Mouse (Mus musculus) limb, embryonic 12.5 days (tissue): ENCODE results near the gene Mmrn2. TPM values are rescaled to one million over a fixed set of nuclear protein-coding genes. Genes with fewer than 3 reads are reported as not detected.

Experiments
- ATAC-seq: fragments of 200-750 bp; cut with Nextera tagmentation; 2 replicates; pipeline ENCODE4 v1.8.0; 2017; ENCODE audit warnings: low read depth, moderate TSS enrichment; ENCODE audit not compliant: insufficient number of reproducible peaks, insufficient read depth, low FRiP score, low TSS enrichment
- H3K27ac ChIP-seq: fragments of 300-500 bp; sonication (generic); 2 replicates; pipeline ENCODE4 v1.5.1; 2016; ENCODE audit warnings: mild to moderate bottlenecking, moderate library complexity
- H3K27me3 ChIP-seq: fragments of 300-500 bp; sonication (generic); 2 replicates; pipeline ENCODE4 v1.6.1; 2016; ENCODE audit warnings: mild to moderate bottlenecking, moderate library complexity
- H3K36me3 ChIP-seq: fragments of 300-500 bp; sonication (generic); 2 replicates; pipeline ENCODE4 v1.6.1; 2016; ENCODE audit warnings: mild to moderate bottlenecking, moderate library complexity
- H3K4me1 ChIP-seq: fragments of 300-500 bp; sonication (generic); replicated peaks from 2 replicates; pipeline ENCODE4 v1.6.1; 2016
- H3K4me2 ChIP-seq: fragments of 300-500 bp; sonication (generic); 2 replicates; pipeline ENCODE4 v1.6.1; 2016; ENCODE audit warnings: mild to moderate bottlenecking, moderate library complexity
- H3K4me3 ChIP-seq: fragments of 300-500 bp; sonication (generic); replicated peaks from 2 replicates; pipeline ENCODE4 v1.5.1; 2016; ENCODE audit warnings: mild to moderate bottlenecking
- H3K9ac ChIP-seq: fragments of 300-500 bp; sonication (generic); replicated peaks from 2 replicates; pipeline ENCODE4 v1.6.1; 2016; ENCODE audit warnings: mild to moderate bottlenecking, moderate library complexity
- H3K9me3 ChIP-seq: fragments of 300-500 bp; sonication (generic); 2 replicates; pipeline ENCODE4 v1.6.1; 2016; ENCODE audit warnings: mild to moderate bottlenecking, moderate library complexity
- WGBS: fragments of 180-500 bp; shearing (Covaris S2); methylation state at CpG from one replicate; pipeline ENCODE4 v1.1.7; 2016; 5-methylcytosine and 5-hydroxymethylcytosine counted together
- polyA plus RNA-seq: library from polyadenylated mRNA; unstranded; fragments of >200 nt; fragmentation: Nextera tagmentation; extraction: Ambion mirVana; gene quantifications from 2 replicates; pipeline ENCODE4 v1.2.1, GENCODE M21; 2016

The Mmrn2 gene
- polyA plus RNA-seq, 1 experiment from 2014 or later: 6.7 TPM

DNA sequence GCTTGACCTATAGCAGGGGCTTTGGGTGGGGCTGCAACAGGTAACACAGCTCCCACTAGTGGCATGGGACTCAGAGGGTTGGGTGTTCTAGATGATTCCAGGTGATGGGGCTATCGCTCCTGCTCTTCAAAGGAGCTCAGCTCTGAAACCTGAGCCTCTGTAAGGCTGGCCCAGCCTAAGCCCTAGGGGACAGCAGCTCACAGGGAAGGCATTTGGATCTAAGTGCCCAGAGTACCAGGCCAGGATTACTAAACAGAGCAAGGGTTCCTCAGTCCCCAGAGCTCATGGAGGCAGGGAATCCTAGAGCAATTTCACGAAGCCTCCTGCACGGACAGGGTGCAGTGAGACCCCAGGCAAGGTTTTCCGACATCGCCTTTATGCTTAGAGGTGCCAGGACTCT lies 676 bp downstream of the Mmrn2 start:
- H3K27ac ChIP-seq: no peak overlapping the region
- WGBS: 76% methylated on average over 5 of the region's 5 CpGs
- no peaks in the 10 kb centered on the region for H3K27me3 ChIP-seq
- H3K4me2 ChIP-seq: 0 out of 2 replicates have a peak overlapping the region, but pooled peaks have one; percentile 15
- no peak overlapping the region for H3K9ac ChIP-seq
- no peaks in the 10 kb centered on the region for H3K36me3 ChIP-seq
- 0 out of 2 replicates have a peak overlapping the region, but pooled peaks have one; percentile 7 for H3K4me3 ChIP-seq
- peaks cover 38% of the 10 kb centered on the region for H3K4me1 ChIP-seq
- H3K9me3 ChIP-seq: no peaks in the 10 kb centered on the region
- ATAC-seq: no peak

DNA sequence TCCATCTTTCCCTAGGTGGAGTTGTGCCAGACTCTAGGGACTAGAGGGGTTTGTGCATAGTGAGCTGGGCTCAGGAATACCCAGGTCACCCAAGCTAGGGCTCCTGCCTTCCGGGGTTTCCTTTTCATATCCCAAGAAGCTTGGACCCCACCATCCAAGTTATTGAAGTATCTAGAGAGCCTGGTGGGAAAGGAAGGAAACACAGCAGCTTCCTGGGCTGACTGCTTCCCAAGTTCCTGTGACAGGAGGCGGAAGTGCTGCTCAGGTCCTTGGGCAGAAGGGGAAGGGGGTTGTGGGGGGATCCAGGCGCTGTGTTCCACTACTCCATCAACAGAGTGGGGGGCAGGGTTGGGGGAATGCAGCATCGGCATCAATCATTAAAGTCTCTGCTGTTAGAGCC lies 1.9 kb downstream of the Mmrn2 start:
- Histone ChIP-seq H3K36me3 (no peaks in the 10 kb centered on the region), H3K4me3 (no peak overlapping the region), H3K9ac (no peak overlapping the region), H3K9me3 (no peaks in the 10 kb centered on the region), H3K27me3 (no peaks in the 10 kb centered on the region), H3K4me1 (peaks cover 38% of the 10 kb centered on the region), H3K4me2 (no peak overlapping the region), H3K27ac (no peak overlapping the region)
- ATAC-seq: no peak
- WGBS: 78% methylated on average over 4 of the region's 4 CpGs

DNA sequence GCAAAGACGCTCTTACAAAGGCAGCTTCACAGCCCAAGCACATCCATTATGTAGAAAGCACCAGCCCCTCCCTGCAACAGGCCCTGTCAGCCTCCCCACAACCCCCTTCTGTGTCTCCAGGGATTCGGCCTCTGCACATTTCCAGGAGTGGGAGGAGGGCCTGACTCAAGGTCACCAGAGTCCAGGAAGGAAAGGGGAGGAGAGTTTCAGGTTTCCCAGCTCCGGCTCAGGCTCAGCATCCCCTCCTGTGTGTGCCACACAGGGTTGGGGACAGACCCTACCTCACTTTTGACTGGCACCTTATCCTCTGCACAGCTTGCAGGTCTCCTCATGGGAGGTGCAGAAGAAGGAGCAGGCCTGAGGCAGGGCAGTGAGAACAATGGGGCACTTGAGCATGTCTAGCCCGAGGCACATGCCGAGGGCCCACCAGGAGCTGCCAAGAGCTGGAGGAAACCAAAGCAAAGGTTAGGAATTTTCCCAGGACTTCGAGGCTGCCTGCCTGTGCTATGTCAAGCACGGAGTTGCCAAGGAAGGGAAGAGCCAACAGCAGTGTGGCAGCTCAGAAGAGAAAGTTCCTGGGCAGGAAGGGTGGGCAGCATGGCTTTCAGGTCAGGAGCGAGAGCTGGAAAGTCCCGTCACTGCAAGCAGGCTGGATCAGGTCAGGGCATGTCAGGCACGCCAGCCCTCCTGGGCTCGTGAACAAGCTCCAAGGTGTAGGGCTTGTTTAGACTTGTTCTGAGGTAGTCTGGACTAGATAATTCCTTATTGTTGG lies 3.5 kb downstream of the Mmrn2 start:
- ATAC-seq: peak; percentile 54; the same call in 1 of the 2 replicates
- peaks cover 38% of the 10 kb centered on the region for H3K4me1 ChIP-seq
- no peaks in the 10 kb centered on the region for H3K27me3 ChIP-seq
- H3K4me2 ChIP-seq: peak overlapping the region; percentile 4; the same call in 1 of the 2 replicates
- H3K36me3 ChIP-seq: no peaks in the 10 kb centered on the region
- peak overlapping the region; percentile 92 for H3K27ac ChIP-seq
- H3K9me3 ChIP-seq: no peaks in the 10 kb centered on the region
- 42% methylated on average over 11 of the region's 11 CpGs for WGBS
- no peak overlapping the region; the same call in 1 of the 2 replicates for H3K9ac ChIP-seq
- no peak overlapping the region for H3K4me3 ChIP-seq

DNA sequence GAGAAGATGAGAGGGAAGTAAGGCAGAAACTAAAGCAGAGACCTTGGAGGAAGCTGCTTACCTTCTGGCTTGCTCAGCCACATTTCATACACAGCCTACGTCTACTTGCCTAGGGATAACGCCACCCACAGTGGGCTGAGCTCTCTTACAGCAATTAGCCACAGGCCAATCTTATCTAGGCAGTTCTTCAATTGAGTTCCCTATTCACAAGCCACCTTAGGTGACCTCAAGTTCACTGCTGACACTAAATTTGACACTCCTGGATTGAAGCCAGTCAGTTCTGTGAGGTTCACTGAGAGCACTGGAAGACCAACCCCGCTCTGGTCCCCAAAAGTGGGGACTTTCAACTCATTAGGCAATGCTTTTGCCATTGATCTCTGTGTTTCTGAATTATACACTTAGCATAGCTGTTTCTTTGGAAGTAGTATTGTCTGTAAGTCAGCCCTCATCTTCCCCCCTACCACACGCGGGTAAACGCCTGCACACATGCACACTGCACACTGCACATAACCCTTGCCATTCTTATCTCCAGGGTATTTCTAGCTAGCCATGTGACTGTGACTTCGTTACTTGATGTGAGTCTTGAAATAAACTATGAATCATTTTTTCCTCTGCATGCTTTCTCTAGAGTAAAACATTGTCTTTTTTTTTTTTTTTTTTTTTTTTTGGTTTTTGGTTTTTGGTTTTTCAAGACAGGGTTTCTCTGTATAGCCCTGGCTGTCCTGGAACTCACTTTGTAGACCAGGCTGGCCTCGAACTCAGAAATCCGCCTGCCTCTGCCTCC lies 7.8 kb downstream of the Mmrn2 start:
- H3K27me3 ChIP-seq: no peaks in the 10 kb centered on the region
- peaks cover 11% of the 10 kb centered on the region for H3K4me1 ChIP-seq
- no peak overlapping the region for H3K9ac ChIP-seq
- H3K4me2 ChIP-seq: no peak overlapping the region
- H3K4me3 ChIP-seq: no peak overlapping the region
- no peak for ATAC-seq
- WGBS: 94% methylated on average over 9 of the region's 9 CpGs
- H3K36me3 ChIP-seq: no peaks in the 10 kb centered on the region
- H3K9me3 ChIP-seq: no peaks in the 10 kb centered on the region
- H3K27ac ChIP-seq: no peak overlapping the region

DNA sequence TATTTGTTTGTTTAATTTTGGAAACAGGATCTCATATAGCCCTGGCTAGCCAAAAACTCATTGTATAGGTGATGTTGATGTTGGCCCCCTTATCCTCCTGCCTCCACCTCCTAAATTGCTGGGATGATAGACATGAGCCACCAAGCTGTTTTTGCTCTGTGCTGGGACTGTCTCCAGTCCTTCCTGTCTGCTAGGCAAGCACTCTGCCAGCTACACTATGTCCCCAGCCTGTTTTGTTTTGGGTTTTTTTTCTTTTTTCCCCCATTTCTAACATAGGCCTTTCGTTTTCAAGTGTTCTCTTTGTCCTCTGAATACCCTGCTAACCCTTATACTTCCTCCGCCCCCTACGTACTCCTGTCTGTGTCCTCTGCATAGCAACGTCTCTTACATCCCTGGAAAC lies 18.0 kb downstream of the Mmrn2 start:
- no peak for ATAC-seq
- no peak overlapping the region for H3K27ac ChIP-seq
- no peak overlapping the region for H3K4me3 ChIP-seq
- peaks cover 8% of the 10 kb centered on the region; the same call in 1 of the 2 replicates for H3K9me3 ChIP-seq
- H3K4me1 ChIP-seq: no peaks in the 10 kb centered on the region
- H3K9ac ChIP-seq: no peak overlapping the region
- H3K36me3 ChIP-seq: peaks cover 10% of the 10 kb centered on the region
- no peak overlapping the region for H3K4me2 ChIP-seq
- WGBS: 84% methylated on average over 4 of the region's 4 CpGs
- no peaks in the 10 kb centered on the region for H3K27me3 ChIP-seq

DNA sequence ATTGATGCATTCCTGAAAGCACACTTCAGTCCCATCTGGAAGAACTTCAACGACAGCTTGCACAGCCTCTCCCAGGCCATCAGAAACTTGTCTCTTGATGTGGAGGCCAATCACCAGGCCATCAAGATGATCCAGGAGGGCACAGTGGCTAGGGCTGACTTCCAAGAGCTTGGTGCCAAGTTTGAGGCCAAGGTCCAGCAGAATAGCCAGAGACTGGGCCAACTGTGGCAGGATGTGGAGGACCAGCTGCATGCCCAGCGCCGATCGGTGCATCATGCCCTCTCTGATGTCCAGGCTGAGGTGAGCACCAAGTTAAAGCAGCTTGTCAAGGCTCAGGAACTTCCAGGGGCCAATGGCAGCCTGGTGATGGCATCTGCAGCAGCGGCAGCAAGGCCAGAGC lies 22.6 kb downstream of the Mmrn2 start:
- no peak overlapping the region for H3K4me2 ChIP-seq
- no peak overlapping the region for H3K9ac ChIP-seq
- ATAC-seq: no peak
- no peak overlapping the region for H3K4me3 ChIP-seq
- no peaks in the 10 kb centered on the region for H3K27me3 ChIP-seq
- peaks cover 47% of the 10 kb centered on the region for H3K36me3 ChIP-seq
- no peaks in the 10 kb centered on the region for H3K4me1 ChIP-seq
- WGBS: 90% methylated on average over 5 of the region's 5 CpGs
- H3K27ac ChIP-seq: no peak overlapping the region
- peaks cover 11% of the 10 kb centered on the region for H3K9me3 ChIP-seq

DNA sequence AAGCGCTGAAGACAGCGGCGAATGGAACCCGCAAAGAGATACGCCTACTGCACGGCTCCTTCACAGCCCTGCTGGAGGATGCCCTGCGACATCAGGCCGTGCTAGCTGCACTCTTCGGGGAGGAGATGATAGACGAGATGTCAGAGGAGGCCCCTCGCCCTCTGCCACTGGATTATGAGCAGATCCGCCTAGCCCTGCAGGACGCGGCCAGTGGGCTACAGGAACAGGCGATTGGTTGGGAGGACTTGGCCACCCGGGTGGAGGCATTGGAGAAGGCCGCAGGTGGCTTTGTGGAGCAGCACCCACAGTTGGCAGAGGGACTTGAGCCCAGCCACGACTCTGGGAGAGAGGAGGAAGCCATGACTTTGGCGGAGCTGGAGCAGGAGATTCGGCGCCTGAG lies 23.6 kb downstream of the Mmrn2 start:
- WGBS: 90% methylated on average over 21 of the region's 21 CpGs
- H3K36me3 ChIP-seq: peaks cover 55% of the 10 kb centered on the region

DNA sequence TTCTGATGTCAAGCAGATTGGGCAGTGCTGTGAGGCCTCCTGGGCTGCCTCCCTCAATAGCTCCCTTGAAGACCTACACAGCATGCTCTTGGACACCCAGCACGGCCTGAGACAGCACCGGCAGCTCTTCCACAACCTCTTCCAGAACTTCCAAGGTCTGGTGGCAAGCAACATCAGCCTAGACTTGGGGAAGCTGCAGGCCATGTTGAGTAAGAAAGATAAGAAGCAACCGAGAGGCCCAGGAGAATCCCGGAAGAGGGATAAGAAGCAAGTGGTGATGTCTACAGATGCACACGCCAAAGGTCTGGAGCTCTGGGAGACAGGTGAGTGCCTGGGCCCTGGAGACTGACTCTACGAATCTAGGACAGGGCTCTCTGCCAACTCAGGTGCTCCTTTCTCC lies 24.0 kb downstream of the Mmrn2 start:
- Histone ChIP-seq H3K4me1 (no peaks in the 10 kb centered on the region), H3K9ac (no peak overlapping the region), H3K4me3 (no peak overlapping the region), H3K4me2 (no peak overlapping the region), H3K36me3 (peaks cover 57% of the 10 kb centered on the region), H3K27me3 (no peaks in the 10 kb centered on the region), H3K27ac (no peak overlapping the region), H3K9me3 (peaks cover 11% of the 10 kb centered on the region)
- no peak for ATAC-seq
- 97% methylated on average over 6 of the region's 6 CpGs for WGBS

More for the DNA sequence above, 23.6 kb downstream of the Mmrn2 start:
- Histone ChIP-seq H3K9me3 (peaks cover 11% of the 10 kb centered on the region), H3K4me2 (no peak overlapping the region), H3K27ac (no peak overlapping the region), H3K9ac (no peak overlapping the region), H3K4me1 (no peaks in the 10 kb centered on the region), H3K4me3 (no peak overlapping the region), H3K27me3 (no peaks in the 10 kb centered on the region)
- ATAC-seq: no peak

DNA sequence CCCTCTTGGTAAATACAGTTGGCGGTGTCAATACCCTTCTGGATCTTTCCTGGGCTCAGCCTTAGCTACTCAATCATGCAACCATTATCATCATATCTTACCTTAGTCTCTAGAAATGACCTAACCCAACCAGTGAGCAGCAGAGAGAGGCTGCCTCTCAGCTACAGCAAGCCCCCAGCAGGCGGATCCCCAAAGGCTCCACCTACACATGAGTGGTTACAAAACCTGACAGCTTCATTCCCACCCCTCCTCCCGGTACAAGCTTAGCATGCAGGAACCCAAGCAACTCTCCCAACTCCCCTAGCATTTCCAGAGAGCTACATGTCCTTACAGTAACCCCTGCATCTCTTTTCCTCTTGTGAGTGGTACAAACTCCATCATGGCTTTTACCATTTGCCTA lies 24.8 kb downstream of the Mmrn2 start:
- Histone ChIP-seq H3K27ac (no peak overlapping the region), H3K4me3 (no peak overlapping the region), H3K4me2 (no peak overlapping the region), H3K36me3 (peaks cover 64% of the 10 kb centered on the region), H3K27me3 (no peaks in the 10 kb centered on the region), H3K9ac (no peak overlapping the region), H3K4me1 (no peaks in the 10 kb centered on the region), H3K9me3 (peaks cover 11% of the 10 kb centered on the region)
- no peak for ATAC-seq
- 92% methylated on average over 3 of the region's 3 CpGs for WGBS

DNA sequence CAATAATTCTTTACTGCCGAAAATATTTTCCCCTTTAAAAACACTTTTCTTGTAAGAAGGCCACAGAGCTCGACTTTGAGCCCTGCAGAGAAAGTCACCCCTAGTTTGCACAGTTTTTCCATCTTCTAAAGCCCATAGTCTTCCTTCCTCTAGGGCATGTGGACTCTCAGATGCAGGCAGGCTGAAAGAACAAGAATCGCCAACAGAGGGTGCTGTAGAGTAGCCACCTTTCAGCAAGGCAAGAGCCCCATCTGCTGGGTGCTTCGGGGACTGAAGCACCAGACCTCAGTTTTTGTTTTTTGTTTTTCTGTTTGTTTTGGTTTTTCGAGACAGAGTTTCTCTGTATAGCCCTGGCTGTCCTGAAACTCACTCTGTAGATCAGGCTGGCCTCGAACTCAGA lies 25.9 kb downstream of the Mmrn2 start:
- Histone ChIP-seq H3K4me2 (no peak overlapping the region), H3K27ac (no peak overlapping the region), H3K4me1 (no peaks in the 10 kb centered on the region), H3K4me3 (no peak overlapping the region), H3K9ac (no peak overlapping the region), H3K36me3 (peaks cover 75% of the 10 kb centered on the region), H3K9me3 (peaks cover 11% of the 10 kb centered on the region), H3K27me3 (no peaks in the 10 kb centered on the region)
- no peak for ATAC-seq
- WGBS: 49% methylated on average over 6 of the region's 6 CpGs

DNA sequence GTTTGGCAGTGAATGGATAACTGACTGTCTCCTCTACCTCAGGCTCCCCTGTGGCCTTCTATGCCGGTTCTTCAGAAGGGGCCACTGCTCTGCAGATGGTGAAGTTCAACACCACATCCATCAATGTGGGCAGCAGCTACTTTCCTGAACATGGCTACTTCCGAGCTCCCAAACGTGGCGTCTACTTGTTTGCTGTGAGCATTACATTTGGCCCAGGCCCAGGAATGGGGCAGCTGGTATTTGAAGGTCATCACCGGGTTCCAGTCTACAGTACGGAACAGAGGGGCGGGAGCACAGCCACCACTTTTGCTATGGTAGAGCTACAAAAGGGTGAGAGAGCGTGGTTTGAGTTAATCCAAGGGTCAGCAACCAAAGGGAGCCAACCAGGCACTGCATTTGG lies 27.6 kb downstream of the Mmrn2 start:
- H3K36me3 ChIP-seq: peaks cover 87% of the 10 kb centered on the region
- no peak for ATAC-seq
- 90% methylated on average over 8 of the region's 8 CpGs for WGBS

More for the DNA sequence above, 27.6 kb downstream of the Mmrn2 start:
- H3K4me2 ChIP-seq: no peak overlapping the region
- H3K27me3 ChIP-seq: no peaks in the 10 kb centered on the region
- H3K9ac ChIP-seq: no peak overlapping the region
- H3K4me1 ChIP-seq: no peaks in the 10 kb centered on the region
- H3K27ac ChIP-seq: no peak overlapping the region
- H3K4me3 ChIP-seq: no peak overlapping the region
- peaks cover 11% of the 10 kb centered on the region for H3K9me3 ChIP-seq
